Mouse (Mus musculus): ENCODE data around the gene Comt. TPM values are rescaled to one million over a fixed set of nuclear protein-coding genes. Genes with fewer than 3 reads are reported as not detected.

The Comt gene
- polyA plus RNA-seq, 1 experiment from 2014 or later: 60.3 TPM

DNA sequence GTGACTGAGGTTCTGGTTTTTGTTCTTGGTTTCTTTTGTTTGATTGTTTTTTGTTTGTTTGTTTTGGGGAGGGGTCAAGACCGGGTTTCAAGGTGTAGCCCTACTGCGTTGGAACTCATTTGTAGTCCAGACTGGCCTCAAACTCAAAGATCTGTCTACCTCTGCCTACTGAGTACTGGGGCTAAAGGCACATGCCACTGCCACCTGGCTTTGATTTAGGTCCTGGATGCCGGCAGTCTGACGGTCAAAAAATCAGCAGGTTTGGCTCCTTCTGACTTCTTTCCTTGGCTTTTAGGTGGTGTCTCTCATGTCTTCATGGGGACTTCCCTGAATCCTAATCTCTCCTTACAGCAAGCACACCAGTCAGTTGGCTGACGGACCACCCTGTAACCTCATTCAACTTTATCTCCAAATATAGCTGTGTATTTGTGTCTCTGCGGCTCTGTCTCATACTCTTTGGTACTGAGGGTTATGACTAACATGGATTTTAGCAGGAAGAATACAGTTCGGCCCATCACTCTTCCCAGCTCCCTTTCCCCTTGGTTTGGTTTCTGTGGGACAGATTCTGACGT lies 4.1 kb upstream of the Comt start:
- Histone ChIP-seq H3K36me3 (no peaks in the 10 kb centered on the region), H3K4me3 (no peak overlapping the region), H3K9ac (no peak overlapping the region), H3K27me3 (no peaks in the 10 kb centered on the region), H3K4me2 (replicated peaks) (no peak overlapping the region), H3K4me1 (peaks cover 3% of the 10 kb centered on the region), H3K27ac (no peak overlapping the region), H3K9me3 (replicated peaks) (no peaks in the 10 kb centered on the region)
- WGBS: 75% methylated on average over 8 of the region's 8 CpGs
- ATAC-seq (ENCODE audit: low FRiP score): no peak

DNA sequence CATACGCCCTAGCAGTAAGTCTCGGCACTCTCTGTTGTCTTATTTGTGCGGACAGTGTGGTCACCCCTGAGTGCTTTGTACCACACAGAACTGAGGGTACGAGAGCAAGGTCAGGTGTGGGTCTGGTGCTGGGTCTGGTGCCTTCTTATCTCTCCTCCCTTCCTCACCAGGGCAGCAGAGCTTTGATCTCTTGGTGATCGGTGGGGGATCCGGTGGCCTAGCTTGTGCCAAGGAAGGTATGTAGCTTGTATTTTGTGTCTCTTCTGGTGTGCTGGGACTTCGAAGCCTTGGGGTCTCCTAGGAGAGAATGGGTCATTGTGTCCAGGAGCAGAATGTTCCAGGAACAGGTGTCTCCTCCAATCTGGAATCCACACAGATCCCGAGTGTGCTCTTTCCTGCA lies 3.0 kb upstream of the Comt start:
- no peak overlapping the region for H3K4me2 ChIP-seq (replicated peaks)
- H3K36me3 ChIP-seq: no peaks in the 10 kb centered on the region
- no peaks in the 10 kb centered on the region for H3K9me3 ChIP-seq (replicated peaks)
- peaks cover 12% of the 10 kb centered on the region for H3K4me1 ChIP-seq
- no peaks in the 10 kb centered on the region for H3K27me3 ChIP-seq
- 87% methylated on average over 8 of the region's 8 CpGs for WGBS
- no peak overlapping the region for H3K4me3 ChIP-seq
- H3K9ac ChIP-seq: no peak overlapping the region
- no peak for ATAC-seq (ENCODE audit: low FRiP score)
- no peak overlapping the region for H3K27ac ChIP-seq

DNA sequence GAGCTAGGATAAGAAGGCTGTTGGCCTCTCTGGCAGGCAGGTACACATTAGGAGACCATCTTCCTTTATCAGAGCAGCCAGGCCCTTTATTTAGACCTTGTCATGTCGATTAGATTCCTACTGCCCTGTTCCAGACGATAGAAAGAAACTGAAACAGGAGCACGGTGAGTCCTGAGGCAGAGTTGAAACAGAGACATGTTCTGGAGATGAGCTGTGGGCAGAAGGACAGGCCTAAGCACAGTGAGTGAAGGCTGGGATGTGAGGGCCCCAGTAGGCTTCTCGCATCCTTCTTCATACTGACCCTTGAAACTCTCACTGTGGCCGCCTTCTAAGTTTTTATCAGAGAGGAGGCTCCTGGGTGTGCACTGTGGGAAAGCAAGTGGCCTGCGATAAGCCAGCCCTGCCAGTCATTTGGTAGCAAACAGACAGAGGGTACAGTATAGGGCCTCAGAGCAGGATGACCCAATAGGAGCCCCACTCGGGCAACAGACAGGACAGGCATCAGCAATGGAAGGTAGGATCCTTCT lies 1.9 kb upstream of the Comt start:
- WGBS: 92% methylated on average over 7 of the region's 7 CpGs

DNA sequence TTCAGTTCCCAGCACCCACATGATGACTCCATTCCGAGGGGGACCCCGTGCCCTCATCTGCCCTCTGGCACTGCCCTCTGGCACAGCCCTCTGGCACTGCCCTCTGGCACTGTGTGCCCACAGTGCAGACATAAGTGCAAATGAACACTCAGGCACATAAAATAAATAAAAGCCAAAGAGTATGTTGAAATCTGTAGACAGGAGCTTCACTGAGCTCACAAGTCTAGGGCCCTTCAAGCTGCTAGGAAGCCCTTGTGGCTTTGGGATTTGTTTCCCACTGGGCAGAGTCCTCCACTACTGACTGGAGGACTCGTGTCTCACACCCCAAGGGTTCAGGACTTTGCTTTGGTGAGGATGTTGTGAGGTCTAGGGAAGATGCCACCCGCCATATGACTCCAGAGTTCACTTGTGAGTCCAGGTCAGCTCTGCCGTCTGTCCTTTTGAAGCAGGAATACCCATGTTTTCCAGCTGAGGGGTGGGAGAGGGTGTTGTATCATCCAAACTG lies 1.4 kb upstream of the Comt start:
- no peak for ATAC-seq (ENCODE audit: low FRiP score)
- WGBS: 87% methylated on average over 5 of the region's 5 CpGs
- no peaks in the 10 kb centered on the region for H3K9me3 ChIP-seq (replicated peaks)
- no peak overlapping the region for H3K4me2 ChIP-seq (replicated peaks)
- no peak overlapping the region for H3K9ac ChIP-seq
- peaks cover 4% of the 10 kb centered on the region; the same call in 1 of the 2 replicates for H3K36me3 ChIP-seq
- no peak overlapping the region for H3K27ac ChIP-seq
- H3K27me3 ChIP-seq: no peaks in the 10 kb centered on the region
- H3K4me3 ChIP-seq: no peak overlapping the region
- H3K4me1 ChIP-seq: peaks cover 23% of the 10 kb centered on the region

More for the DNA sequence above, 1.9 kb upstream of the Comt start:
- peaks cover 22% of the 10 kb centered on the region for H3K4me1 ChIP-seq
- H3K27me3 ChIP-seq: no peaks in the 10 kb centered on the region
- H3K36me3 ChIP-seq: no peaks in the 10 kb centered on the region
- H3K4me2 ChIP-seq (replicated peaks): no peak overlapping the region
- no peak overlapping the region for H3K27ac ChIP-seq
- no peaks in the 10 kb centered on the region for H3K9me3 ChIP-seq (replicated peaks)
- H3K9ac ChIP-seq: no peak overlapping the region
- no peak overlapping the region for H3K4me3 ChIP-seq
- no peak for ATAC-seq (ENCODE audit: low FRiP score)

DNA sequence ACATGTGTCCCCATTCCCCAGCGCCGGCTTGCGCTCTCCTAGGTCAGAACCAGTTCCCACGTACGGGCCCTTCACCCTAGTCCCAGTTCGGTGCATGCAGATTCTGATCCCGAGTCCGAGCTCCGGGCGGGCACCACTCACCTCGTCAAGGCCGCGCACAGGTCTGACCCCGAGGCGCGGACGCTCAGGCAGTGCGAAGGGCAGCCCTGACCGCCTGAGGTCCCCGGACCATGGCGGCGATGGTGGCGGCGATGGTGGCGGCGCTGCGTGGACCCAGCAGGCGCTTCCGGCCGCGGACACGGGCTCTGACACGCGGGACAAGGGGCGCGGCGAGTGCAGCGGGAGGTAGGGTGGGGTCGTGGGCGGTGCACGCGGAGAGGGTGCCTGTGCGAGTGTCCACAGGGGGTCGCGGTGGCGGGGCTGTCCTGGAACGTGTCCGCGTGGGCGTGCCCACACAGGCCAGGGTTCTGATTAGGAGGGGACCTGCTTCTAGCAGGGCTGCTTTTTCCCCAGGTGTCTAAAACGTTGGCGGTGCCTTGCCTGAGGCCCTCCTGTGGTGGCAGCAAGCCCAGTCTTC lies 349 bp downstream of the Comt start, which contains the start of gene Txnrd2:
TSS of gene Txnrd2 (plus strand) at position 170 of the 577 bp plus-strand sequence.
- WGBS: under 1% methylated on average over 52 of the region's 52 CpGs
- H3K4me3 ChIP-seq: peak within 1 kb of the TSS; percentile 87
- no peaks in the 10 kb centered on the region for H3K9me3 ChIP-seq (replicated peaks)
- peak within 1 kb of the TSS; percentile 71 for H3K27ac ChIP-seq
- peaks cover 23% of the 10 kb centered on the region for H3K4me1 ChIP-seq
- no peaks in the 10 kb centered on the region for H3K27me3 ChIP-seq
- H3K36me3 ChIP-seq: peaks cover 11% of the 10 kb centered on the region
- peak within 1 kb of the TSS; percentile 92 for H3K9ac ChIP-seq
- peak within 1 kb of the TSS; percentile 61 for H3K4me2 ChIP-seq (replicated peaks)
- ATAC-seq (ENCODE audit: low FRiP score): peak; percentile 86

DNA sequence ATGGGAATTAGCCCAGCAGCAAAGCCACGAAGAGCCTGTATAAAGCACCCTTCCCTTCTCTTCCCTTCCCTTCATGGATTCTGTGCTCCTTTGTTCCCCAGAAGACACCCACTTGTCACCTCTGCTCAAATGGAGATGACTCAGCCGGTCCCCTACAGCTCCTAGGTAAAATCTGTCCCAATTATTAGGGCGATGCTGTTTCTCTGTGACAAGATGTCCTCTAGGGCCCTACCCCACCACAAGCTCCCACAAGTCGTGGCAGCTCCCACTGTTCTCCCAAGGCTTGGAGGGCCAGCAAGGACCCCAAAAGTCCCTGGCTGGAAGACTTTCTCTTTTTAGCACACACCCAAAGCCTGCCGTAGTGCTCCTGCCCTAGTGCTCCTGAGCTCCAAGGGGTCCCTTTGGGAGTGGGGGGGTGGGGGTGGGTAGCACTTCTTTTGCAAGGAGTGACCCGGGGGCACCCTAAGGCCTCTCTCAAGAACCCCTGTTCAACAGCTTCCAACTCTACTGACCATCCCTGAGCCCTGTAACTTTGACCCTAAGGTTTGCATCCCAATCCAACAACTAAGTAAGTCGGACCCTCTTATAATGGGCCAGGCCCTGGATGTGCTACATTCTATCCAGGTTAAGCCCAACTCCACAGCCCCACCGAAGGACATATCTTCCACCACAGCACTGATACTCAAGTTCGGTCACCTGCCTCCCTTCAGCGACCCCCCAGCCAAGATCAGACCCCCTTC lies 1.0 kb downstream of the Comt start:
- Histone ChIP-seq H3K9me3 (replicated peaks) (no peaks in the 10 kb centered on the region), H3K27me3 (no peaks in the 10 kb centered on the region), H3K27ac (peak overlapping the region; percentile 71; the same call in 1 of the 2 replicates), H3K4me3 (peak overlapping the region; percentile 87), H3K36me3 (peaks cover 12% of the 10 kb centered on the region), H3K4me1 (peaks cover 23% of the 10 kb centered on the region), H3K4me2 (replicated peaks) (peak overlapping the region; percentile 61), H3K9ac (peak overlapping the region; percentile 92)
- 28% methylated on average over 10 of the region's 10 CpGs for WGBS
- ATAC-seq (ENCODE audit: low FRiP score): peak; percentile 12; the same call in 1 of the 2 replicates

DNA sequence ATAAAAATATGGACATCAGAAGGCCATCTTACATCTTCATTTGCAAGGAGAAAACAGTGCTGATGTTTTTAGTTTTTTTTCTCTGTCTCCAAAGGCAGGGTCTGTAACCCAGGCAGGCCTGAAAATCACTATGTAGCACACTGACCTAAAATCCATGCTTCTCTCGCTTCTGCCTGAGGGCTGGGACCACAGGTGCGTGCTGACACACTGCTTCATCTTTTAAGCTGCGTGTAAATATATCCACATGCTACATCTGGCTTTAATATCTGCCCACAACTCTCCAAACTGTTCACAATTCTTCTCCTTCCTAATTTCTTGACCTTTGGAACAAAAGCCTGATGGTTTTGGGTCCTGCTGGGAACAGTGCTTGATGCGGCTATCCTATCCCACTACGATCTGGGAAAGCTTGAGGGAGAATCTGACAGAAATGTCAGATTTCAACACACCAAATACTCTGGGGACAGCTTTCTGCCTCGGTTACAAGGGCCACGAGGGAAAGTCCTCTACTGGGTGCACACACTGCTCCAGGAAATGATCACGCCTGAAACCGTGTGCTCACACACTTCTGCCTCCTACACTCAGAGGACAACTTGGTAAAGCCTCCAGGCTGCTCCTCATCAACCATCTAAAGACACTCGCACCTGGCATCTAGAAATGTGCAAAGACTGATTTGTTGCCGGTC lies 2.1 kb downstream of the Comt start:
- WGBS: 73% methylated on average over 11 of the region's 11 CpGs
- H3K4me2 ChIP-seq (replicated peaks): peak overlapping the region; percentile 61
- ATAC-seq (ENCODE audit: low FRiP score): no peak
- peaks cover 14% of the 10 kb centered on the region for H3K36me3 ChIP-seq
- peaks cover 23% of the 10 kb centered on the region for H3K4me1 ChIP-seq
- no peaks in the 10 kb centered on the region for H3K9me3 ChIP-seq (replicated peaks)
- no peak overlapping the region for H3K4me3 ChIP-seq
- peak overlapping the region; percentile 40; the same call in 1 of the 2 replicates for H3K27ac ChIP-seq
- no peaks in the 10 kb centered on the region for H3K27me3 ChIP-seq
- no peak overlapping the region for H3K9ac ChIP-seq

DNA sequence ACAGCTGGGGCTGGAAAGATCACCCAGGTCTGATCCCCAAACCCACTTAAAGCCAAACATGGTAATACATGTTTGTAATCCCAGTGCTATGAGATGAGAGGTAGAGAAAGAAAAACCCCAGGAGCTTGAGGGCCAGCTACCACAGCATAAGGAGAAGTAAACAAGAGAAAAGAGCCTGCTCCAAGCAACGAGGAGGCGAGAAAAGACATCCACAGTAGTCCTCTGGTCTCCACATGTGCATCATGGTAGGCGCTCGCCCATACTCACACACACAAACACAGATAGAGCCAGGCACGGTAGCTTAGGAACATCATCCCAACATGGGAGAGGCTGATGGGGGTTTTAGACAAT lies 2.8 kb downstream of the Comt start:
- Histone ChIP-seq H3K4me1 (peaks cover 23% of the 10 kb centered on the region), H3K4me3 (no peak overlapping the region), H3K27me3 (no peaks in the 10 kb centered on the region), H3K9ac (no peak overlapping the region), H3K27ac (0 out of 2 replicates have a peak overlapping the region, but pooled peaks have one; percentile 18), H3K36me3 (peaks cover 16% of the 10 kb centered on the region), H3K9me3 (replicated peaks) (no peaks in the 10 kb centered on the region), H3K4me2 (replicated peaks) (no peak overlapping the region)
- 75% methylated on average over 5 of the region's 5 CpGs for WGBS
- no peak for ATAC-seq (ENCODE audit: low FRiP score)

DNA sequence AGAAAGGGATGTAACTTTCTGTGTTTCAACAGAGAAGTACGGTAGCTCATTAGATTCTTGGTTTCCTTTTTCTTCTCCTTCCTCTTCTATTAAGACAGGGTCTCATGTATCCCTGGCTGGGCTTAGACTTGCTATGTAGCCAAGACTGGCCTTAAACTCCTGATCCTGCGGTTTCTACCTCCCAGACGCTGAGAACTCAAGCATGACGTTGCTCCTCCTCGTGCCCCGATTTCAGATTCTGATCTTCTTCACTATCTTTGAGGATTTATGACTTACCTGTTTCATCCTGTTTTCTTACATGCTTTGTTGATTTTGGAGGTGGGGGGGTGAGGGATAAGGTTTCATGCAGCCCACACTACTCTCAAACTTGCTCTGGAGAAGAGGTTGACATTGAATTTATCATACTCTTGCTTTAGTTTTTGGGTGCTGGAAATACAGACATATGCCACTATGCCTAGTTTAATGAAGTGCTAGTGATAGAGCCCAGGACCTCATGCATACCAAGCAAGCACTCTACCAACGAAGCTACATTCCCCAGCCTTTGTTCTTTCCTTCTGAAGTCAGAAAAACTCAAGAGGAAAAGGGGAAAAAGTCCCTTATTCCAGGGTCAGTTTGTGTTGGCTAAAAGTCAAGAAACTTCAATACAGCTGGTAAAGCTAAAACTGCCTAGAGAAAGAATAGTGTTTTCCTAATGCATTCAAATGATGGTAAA lies 3.3 kb downstream of the Comt start:
- ATAC-seq (ENCODE audit: low FRiP score): no peak
- no peaks in the 10 kb centered on the region for H3K27me3 ChIP-seq
- H3K9me3 ChIP-seq (replicated peaks): no peaks in the 10 kb centered on the region
- H3K36me3 ChIP-seq: peaks cover 20% of the 10 kb centered on the region
- no peak overlapping the region for H3K4me2 ChIP-seq (replicated peaks)
- H3K4me3 ChIP-seq: no peak overlapping the region
- WGBS: 90% methylated on average over 7 of the region's 7 CpGs
- peaks cover 23% of the 10 kb centered on the region for H3K4me1 ChIP-seq
- H3K9ac ChIP-seq: no peak overlapping the region
- H3K27ac ChIP-seq: no peak overlapping the region

DNA sequence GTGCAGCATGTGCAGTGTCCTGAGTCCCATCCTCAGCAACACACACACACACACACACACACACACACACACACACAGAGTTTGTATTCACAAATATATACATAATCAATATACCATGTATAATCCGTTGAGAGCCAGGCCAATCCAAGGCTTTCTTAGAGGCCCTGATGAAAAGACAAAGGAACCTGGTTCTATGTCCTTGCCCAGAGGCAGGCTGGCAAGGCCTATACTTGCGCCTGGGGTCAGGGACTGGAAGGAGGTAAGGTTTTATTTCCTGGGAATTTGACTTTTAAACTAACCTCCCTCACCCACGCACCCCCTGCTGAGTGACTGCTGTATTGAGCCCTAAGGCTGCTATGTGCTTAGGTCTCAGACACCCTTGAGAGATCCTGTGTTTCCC lies 6.1 kb downstream of the Comt start:
- no peak overlapping the region for H3K9ac ChIP-seq
- no peak overlapping the region for H3K4me3 ChIP-seq
- no peaks in the 10 kb centered on the region for H3K9me3 ChIP-seq (replicated peaks)
- ATAC-seq (ENCODE audit: low FRiP score): no peak
- WGBS: 80% methylated on average over 3 of the region's 3 CpGs
- no peak overlapping the region for H3K27ac ChIP-seq
- no peak overlapping the region for H3K4me2 ChIP-seq (replicated peaks)
- peaks cover 22% of the 10 kb centered on the region for H3K36me3 ChIP-seq
- no peaks in the 10 kb centered on the region for H3K27me3 ChIP-seq
- H3K4me1 ChIP-seq: peaks cover 22% of the 10 kb centered on the region

DNA sequence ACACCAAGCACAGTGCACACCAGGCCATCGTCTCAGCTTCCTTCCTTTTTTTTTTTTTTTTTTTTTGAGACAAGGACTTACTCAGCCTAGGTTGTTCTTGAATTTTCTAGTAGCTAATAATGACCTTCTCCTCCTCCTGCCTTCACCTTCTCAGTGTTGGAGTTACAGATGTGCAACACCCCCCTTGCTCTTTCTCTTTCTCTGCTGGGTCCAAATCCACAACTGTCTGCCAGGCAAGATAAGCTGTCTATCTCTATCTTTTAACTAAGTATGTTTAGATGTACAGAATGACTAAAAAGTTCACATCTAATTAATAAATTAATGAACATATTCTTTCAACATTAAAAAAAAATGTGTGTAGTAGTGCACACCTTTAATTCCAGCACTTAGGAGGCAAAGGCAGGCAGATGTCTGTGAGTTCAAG lies 7.0 kb downstream of the Comt start:
- Histone ChIP-seq H3K36me3 (peaks cover 28% of the 10 kb centered on the region), H3K27me3 (no peaks in the 10 kb centered on the region), H3K4me3 (no peak overlapping the region), H3K9me3 (replicated peaks) (no peaks in the 10 kb centered on the region), H3K4me2 (replicated peaks) (no peak overlapping the region), H3K4me1 (peaks cover 15% of the 10 kb centered on the region), H3K9ac (no peak overlapping the region), H3K27ac (no peak overlapping the region)
- no peak for ATAC-seq (ENCODE audit: low FRiP score)
- WGBS: 91% methylated on average over 1 of the region's 1 CpGs

Data from hindbrain, embryonic 12.5 days (tissue).